Mouse (Mus musculus) hindbrain, embryonic 13.5 days (tissue): Measurements from ENCODE around the gene Nt5dc2. TPM values are rescaled to one million over a fixed set of nuclear protein-coding genes. Genes with fewer than 3 reads are reported as not detected.

Source experiments
- ATAC-seq: fragments of 200-750 bp; cut with Nextera tagmentation; 2 replicates; pipeline ENCODE4 v1.8.0; 2017; ENCODE audit warnings: moderate TSS enrichment; ENCODE audit not compliant: low FRiP score
- H3K27ac ChIP-seq: fragments of 300-500 bp; sonication (generic); 2 replicates; pipeline ENCODE4 v1.5.1; 2015; ENCODE audit warnings: inconsistent platforms, mild to moderate bottlenecking, moderate library complexity
- H3K27me3 ChIP-seq: fragments of 300-500 bp; sonication (generic); 2 replicates; pipeline ENCODE4 v1.6.1; 2015; ENCODE audit warnings: mild to moderate bottlenecking, inconsistent platforms
- H3K36me3 ChIP-seq: fragments of 300-500 bp; sonication (generic); 2 replicates; pipeline ENCODE4 v1.6.1; 2015; ENCODE audit warnings: mild to moderate bottlenecking, inconsistent platforms
- H3K4me1 ChIP-seq: fragments of 300-500 bp; sonication (generic); replicated peaks from 2 replicates; pipeline ENCODE4 v1.6.1; 2015; ENCODE audit warnings: inconsistent platforms
- H3K4me2 ChIP-seq: fragments of 300-500 bp; sonication (generic); 2 replicates; pipeline ENCODE4 v1.6.1; 2015; ENCODE audit warnings: inconsistent platforms, mild to moderate bottlenecking, moderate library complexity
- H3K4me3 ChIP-seq: fragments of 300-500 bp; sonication (generic); 2 replicates; pipeline ENCODE4 v1.5.1; 2015; ENCODE audit warnings: mild to moderate bottlenecking, inconsistent platforms
- H3K9ac ChIP-seq: fragments of 300-500 bp; sonication (generic); 2 replicates; pipeline ENCODE4 v1.6.1; 2015; ENCODE audit warnings: mild to moderate bottlenecking, inconsistent platforms
- H3K9me3 ChIP-seq: fragments of 300-500 bp; sonication (generic); 2 replicates; pipeline ENCODE4 v1.6.1; 2016; ENCODE audit warnings: inconsistent platforms
- WGBS: fragments of 180-500 bp; shearing (Covaris S2); methylation state at CpG from one replicate; pipeline ENCODE4 v1.1.7; 2015; 5-methylcytosine and 5-hydroxymethylcytosine counted together
- polyA plus RNA-seq: library from polyadenylated mRNA; unstranded; fragments of >200 nt; fragmentation: Nextera tagmentation; extraction: Ambion mirVana; gene quantifications from 2 replicates; pipeline ENCODE4 v1.2.1, GENCODE M21; 2015

Gene Nt5dc2
- polyA plus RNA-seq, 1 experiment from 2014 or later, result 273 TPM

DNA sequence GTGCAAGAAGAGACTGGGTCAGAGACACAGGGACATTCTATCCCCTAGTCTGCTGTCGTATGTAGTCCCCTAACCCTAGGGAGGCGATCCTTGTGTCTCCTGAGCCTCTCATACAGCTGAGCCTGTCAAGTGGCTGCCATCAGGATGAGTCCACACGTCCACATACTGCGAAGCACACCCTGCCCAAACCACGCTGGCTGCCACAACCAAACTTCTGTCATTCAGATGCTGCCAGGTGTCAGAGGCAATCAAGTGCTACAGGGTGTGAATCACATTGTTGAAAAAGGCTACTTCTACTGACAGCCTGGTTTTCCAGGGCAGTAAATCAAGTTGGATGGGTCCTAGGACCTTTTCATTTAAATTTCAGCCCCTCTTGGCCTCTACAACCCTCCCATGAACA, 46.9 kb downstream of the Nt5dc2 start:
- H3K9ac ChIP-seq, result no peak overlapping the region
- no peak overlapping the region for H3K4me3 ChIP-seq
- no peak overlapping the region for H3K27ac ChIP-seq
- WGBS, result 91% methylated on average over 5 of the region's 5 CpGs
- no peak overlapping the region for H3K4me2 ChIP-seq
- no peaks in the 10 kb centered on the region for H3K4me1 ChIP-seq
- H3K36me3 ChIP-seq, result peaks cover 99% of the 10 kb centered on the region
- no peaks in the 10 kb centered on the region for H3K27me3 ChIP-seq
- H3K9me3 ChIP-seq, result no peaks in the 10 kb centered on the region
- no peak for ATAC-seq

DNA sequence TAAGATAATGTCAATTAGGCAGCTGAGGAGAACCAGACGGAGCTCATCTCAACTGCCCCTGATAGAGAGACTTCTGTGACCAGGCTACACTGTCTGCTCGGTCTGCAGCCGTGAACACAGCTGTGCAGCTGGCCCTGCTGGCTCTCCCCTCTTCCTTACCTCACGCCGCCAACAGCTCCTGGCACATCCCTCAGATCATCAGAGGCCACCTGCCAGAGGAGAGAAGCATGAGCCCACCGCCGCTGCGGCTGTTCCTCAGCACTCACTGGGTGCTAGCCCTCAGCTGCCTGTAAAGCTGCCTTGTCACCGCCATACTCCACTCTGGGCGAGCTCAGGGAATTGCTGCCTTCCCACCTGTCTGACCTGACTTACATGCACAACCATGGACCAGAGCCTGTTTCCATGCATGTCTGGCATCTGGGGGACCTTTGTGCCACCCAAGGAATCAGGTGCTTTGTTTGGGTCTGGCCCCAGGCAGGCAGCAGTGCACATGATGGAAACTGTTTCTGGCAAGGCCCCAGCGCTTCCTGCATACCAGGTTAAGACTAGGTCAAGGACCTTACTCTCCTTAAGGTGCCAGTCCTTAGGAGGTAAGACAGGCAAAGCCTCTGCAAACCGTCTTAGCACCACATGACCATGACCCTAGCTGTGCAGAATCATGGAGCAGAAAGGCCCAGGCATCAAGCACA, 49.0 kb downstream of the Nt5dc2 start:
- no peak overlapping the region for H3K4me3 ChIP-seq
- no peak overlapping the region for H3K4me2 ChIP-seq
- no peak overlapping the region for H3K27ac ChIP-seq
- no peak for ATAC-seq
- no peak overlapping the region for H3K9ac ChIP-seq
- no peaks in the 10 kb centered on the region for H3K9me3 ChIP-seq
- H3K4me1 ChIP-seq, result no peaks in the 10 kb centered on the region
- peaks cover 99% of the 10 kb centered on the region for H3K36me3 ChIP-seq
- no peaks in the 10 kb centered on the region for H3K27me3 ChIP-seq
- WGBS, result 91% methylated on average over 12 of the region's 12 CpGs

DNA sequence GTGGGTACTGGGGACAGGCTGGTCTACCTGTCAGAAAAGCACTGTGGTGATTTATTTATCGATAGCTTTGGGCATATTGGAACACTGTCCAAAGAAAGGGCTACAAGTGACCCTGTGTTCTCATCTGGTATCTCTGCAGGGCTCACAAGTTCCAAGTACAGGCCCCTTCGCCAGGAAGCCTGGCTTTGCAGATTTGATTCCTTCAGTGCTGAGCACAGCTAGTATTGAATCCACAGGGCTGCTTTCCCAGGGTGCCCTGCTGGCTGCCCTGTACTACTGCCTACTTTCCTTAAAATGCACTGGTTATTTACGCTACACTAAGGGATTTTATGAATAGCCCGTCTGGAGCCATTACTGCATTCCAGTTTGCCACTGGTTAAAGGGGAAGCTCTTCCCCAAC, 50.7 kb downstream of the Nt5dc2 start:
- ATAC-seq, result no peak
- no peak overlapping the region for H3K27ac ChIP-seq
- no peak overlapping the region for H3K4me2 ChIP-seq
- H3K9ac ChIP-seq, result no peak overlapping the region
- no peaks in the 10 kb centered on the region for H3K9me3 ChIP-seq
- H3K4me1 ChIP-seq, result no peaks in the 10 kb centered on the region
- peaks cover 99% of the 10 kb centered on the region for H3K36me3 ChIP-seq
- WGBS, result 92% methylated on average over 4 of the region's 4 CpGs
- H3K4me3 ChIP-seq, result no peak overlapping the region
- H3K27me3 ChIP-seq, result no peaks in the 10 kb centered on the region

DNA sequence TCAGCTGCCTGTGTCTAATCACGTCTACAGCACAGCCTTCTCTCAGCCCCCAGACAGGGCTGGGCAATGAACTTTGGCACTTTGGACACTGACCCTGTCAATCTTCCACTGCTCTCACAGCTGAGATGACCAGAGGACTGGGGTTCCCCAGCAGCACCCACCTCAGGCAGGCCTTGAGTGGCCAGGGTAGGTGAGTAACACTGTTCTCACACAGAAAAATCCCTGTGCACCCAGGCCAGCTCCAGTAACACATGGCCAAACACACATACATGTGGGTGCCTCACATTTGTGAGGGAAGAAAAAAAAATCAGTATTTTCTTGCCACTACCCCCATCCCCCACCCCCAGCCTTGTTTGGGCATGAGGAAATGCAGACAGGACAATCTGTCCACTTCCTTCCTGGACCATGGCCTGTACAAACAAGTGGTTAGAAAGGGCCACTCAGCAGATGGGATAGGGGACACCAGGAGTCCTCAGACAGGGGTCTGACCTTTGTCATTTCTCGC, 52.0 kb downstream of the Nt5dc2 start:
- Histone ChIP-seq H3K9me3 (no peaks in the 10 kb centered on the region), H3K4me2 (no peak overlapping the region), H3K27me3 (no peaks in the 10 kb centered on the region), H3K4me1 (no peaks in the 10 kb centered on the region), H3K4me3 (no peak overlapping the region), H3K36me3 (peaks cover 99% of the 10 kb centered on the region), H3K27ac (no peak overlapping the region), H3K9ac (no peak overlapping the region)
- no peak for ATAC-seq
- 82% methylated on average over 2 of the region's 2 CpGs for WGBS

DNA sequence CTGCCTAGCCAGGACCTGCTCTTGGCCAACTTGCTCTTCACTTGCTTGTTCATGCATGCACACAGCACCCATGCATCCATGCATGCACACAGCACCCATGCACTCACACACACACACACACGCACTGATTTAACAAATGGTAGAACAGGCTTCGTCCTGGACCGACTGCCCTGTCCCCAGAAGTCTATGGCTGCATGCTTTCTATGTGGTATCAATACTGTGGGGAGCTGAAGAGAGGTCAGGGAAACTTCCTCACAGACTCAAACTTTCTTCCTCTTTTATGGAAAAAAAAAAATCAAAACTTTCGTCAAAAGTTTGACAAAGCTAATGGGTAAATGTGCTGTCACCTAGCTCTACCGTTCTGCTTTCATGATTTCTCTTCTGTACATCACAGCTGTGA, 52.7 kb downstream of the Nt5dc2 start:
- 91% methylated on average over 5 of the region's 5 CpGs for WGBS
- Histone ChIP-seq H3K4me1 (no peaks in the 10 kb centered on the region), H3K9ac (no peak overlapping the region), H3K36me3 (peaks cover 100% of the 10 kb centered on the region), H3K9me3 (no peaks in the 10 kb centered on the region), H3K4me2 (no peak overlapping the region), H3K4me3 (no peak overlapping the region), H3K27ac (no peak overlapping the region), H3K27me3 (no peaks in the 10 kb centered on the region)
- no peak for ATAC-seq

DNA sequence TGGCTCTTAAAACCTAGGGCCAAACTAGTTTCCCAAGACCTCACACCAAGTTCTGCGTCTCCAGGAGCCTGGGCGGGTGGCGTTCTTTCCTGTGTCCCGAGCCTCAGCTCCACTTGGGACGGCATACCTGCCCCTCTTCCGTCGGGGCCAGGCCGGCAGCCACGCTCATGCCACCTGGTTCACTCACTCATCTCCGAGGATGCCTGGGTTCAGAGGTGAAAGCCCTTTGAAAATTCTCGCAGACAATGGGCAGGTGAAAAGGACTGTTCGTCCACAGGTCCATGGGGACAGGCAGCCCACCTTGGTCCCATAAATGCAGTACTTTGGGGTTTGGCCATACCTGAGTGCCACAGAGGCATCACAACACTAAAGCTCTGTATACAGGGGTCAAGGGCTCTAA, 53.3 kb downstream of the Nt5dc2 start:
- Histone ChIP-seq H3K27me3 (no peaks in the 10 kb centered on the region), H3K9ac (no peak overlapping the region), H3K4me1 (no peaks in the 10 kb centered on the region), H3K4me3 (no peak overlapping the region), H3K27ac (no peak overlapping the region), H3K4me2 (no peak overlapping the region), H3K36me3 (peaks cover 100% of the 10 kb centered on the region), H3K9me3 (no peaks in the 10 kb centered on the region)
- no peak for ATAC-seq
- 92% methylated on average over 12 of the region's 12 CpGs for WGBS

DNA sequence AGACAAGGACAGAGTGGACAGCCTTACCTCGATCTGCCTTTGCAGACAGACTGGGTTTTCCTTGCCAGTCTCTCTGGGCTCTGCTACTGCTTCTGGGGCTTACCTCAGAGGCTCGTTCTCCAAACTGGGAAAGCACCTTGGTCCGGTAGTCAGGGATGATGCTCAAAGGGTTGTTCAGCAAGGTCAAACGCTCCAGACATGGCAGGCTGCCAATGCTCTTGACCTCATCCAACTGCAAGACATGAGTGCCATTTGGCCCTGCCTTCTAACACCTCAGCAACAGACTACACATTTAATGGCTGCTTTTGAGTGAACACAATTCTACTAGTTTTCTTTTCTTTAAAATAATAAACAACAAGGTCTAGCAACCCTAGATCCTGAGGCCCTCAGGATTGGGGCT, 55.8 kb downstream of the Nt5dc2 start:
- H3K36me3 ChIP-seq, result peaks cover 100% of the 10 kb centered on the region
- no peaks in the 10 kb centered on the region for H3K27me3 ChIP-seq
- 89% methylated on average over 4 of the region's 4 CpGs for WGBS
- ATAC-seq, result no peak
- H3K9me3 ChIP-seq, result no peaks in the 10 kb centered on the region
- no peaks in the 10 kb centered on the region for H3K4me1 ChIP-seq
- no peak overlapping the region for H3K4me3 ChIP-seq
- H3K9ac ChIP-seq, result no peak overlapping the region
- no peak overlapping the region for H3K4me2 ChIP-seq
- no peak overlapping the region for H3K27ac ChIP-seq

Other genes with a start within 250 kb of the Nt5dc2 start
- not detected in 2 replicates for gene Itih4, start 244.6 kb upstream of the Nt5dc2 start, polyA plus RNA-seq
- gene Itih3, start 207.3 kb upstream of the Nt5dc2 start, polyA plus RNA-seq, result 1.0 and 1.3 TPM in 2 replicates
- not detected in 2 replicates for gene Itih1, start 187.8 kb upstream of the Nt5dc2 start, polyA plus RNA-seq
- gene Nek4, start 179.7 kb upstream of the Nt5dc2 start, polyA plus RNA-seq, result 16.9 and 19.2 TPM in 2 replicates
- 62.8 and 66.7 TPM in 2 replicates for gene Glt8d1, start 129.7 kb upstream of the Nt5dc2 start, polyA plus RNA-seq
- gene Spcs1, start 129.4 kb upstream of the Nt5dc2 start, polyA plus RNA-seq, result 322 and 337 TPM in 2 replicates
- 146 and 151 TPM in 2 replicates for gene Pbrm1, start 111.9 kb upstream of the Nt5dc2 start, polyA plus RNA-seq
- 52.8 and 52.9 TPM in 2 replicates for gene Gnl3, start 111.9 kb upstream of the Nt5dc2 start, polyA plus RNA-seq
- gene Smim4, start 2.1 kb upstream of the Nt5dc2 start, polyA plus RNA-seq, result 83.1 and 83.2 TPM in 2 replicates
- gene Stab1, start 37.6 kb downstream of the Nt5dc2 start, polyA plus RNA-seq, result 24.8 and 25.2 TPM in 2 replicates
- gene Tnnc1, start 77.3 kb downstream of the Nt5dc2 start, polyA plus RNA-seq, result 7.3 and 9.1 TPM in 2 replicates
- gene Nisch, start 85.9 kb downstream of the Nt5dc2 start, polyA plus RNA-seq, result 315 and 334 TPM in 2 replicates
- gene Sema3g, start 86.8 kb downstream of the Nt5dc2 start, polyA plus RNA-seq, result 0.84 and 0.90 TPM in 2 replicates
- gene Phf7, start 120.3 kb downstream of the Nt5dc2 start, polyA plus RNA-seq, result 11.9 and 13.6 TPM in 2 replicates
- gene Bap1, start 120.4 kb downstream of the Nt5dc2 start, polyA plus RNA-seq, result 114 and 117 TPM in 2 replicates
- gene Dnah1, start 192.8 kb downstream of the Nt5dc2 start, polyA plus RNA-seq, result 4.1 and 4.6 TPM in 2 replicates
- 70.5 and 76.3 TPM in 2 replicates for gene Capn7, start 205.6 kb downstream of the Nt5dc2 start, polyA plus RNA-seq